Mouse (Mus musculus): ENCODE results near the gene Klrb1b. TPM values are rescaled to one million over a fixed set of nuclear protein-coding genes. Genes with fewer than 3 reads are reported as not detected.

Klrb1b gene
- polyA plus RNA-seq, 1 experiment from 2014 or later, result 0.35 TPM

DNA sequence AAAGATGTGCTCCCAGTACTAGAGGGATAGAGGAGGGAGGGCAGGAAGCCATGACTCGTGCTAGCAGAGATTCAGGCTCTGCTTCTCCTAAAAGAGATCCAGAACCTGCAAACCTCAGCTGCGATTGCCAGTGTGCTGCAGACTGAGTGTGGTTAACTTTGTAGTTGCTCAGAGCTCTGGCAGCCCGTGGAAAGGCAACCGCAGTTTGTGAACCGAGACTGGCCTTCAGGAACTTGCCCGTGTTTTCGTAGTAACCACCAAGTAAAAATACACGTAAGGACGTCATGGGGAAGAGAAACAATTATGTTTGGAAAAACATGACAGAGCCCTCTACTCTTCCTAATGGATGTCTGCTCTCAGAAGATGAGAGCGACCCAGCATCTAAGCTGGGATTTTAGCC is 6.9 kb upstream of the Klrb1b start:
- Histone ChIP-seq H3K4me3 (ENCODE audit: low read depth, low read length) (no peak overlapping the region), H3K27me3 (replicated peaks; ENCODE audit: insufficient read depth, low read length) (no peaks in the 10 kb centered on the region), H3K9me3 (ENCODE audit: low read length) (no peaks in the 10 kb centered on the region), H3K27ac (ENCODE audit: low read length) (no peak overlapping the region), H3K9ac (replicated peaks; ENCODE audit: low read depth) (no peak overlapping the region), H3K4me2 (replicated peaks; ENCODE audit: low read depth, low read length) (no peak overlapping the region), H3K4me1 (ENCODE audit: insufficient read depth, low read depth, low read length) (no peaks in the 10 kb centered on the region; the same call in 1 of the 2 replicates), H3K36me3 (ENCODE audit: insufficient read depth, low read length) (no peaks in the 10 kb centered on the region)
- no peak for DNase-seq (ENCODE audit: low spot score)
- 76% methylated on average over 10 of the region's 10 CpGs for WGBS
- ATAC-seq, result no peak
- no peak for TF ChIP-seq EP300 (IDR thresholded peaks at IDR 0.05)
- TF ChIP-seq CTCF (IDR thresholded peaks at IDR 0.05), result no peak

DNA sequence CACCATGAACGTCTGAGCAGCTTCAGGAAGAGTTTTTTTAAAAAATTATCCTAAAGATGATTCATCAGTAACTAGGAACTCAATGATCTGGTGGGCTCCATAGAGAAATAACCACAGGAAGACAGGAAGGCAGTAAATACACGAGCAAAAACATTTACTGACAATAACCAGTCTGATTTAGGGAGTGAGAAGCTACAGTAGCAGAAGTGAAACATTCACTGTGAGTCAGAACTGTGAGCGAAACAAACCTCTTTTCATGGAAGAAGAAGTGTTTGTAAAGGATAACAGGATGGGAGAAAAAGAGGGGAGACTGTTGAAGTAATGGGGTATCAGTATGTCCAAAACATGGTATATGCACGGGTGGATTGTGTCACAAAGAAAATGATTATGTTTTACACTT is 3.7 kb upstream of the Klrb1b start:
- 51% methylated on average over 4 of the region's 4 CpGs for WGBS
- DNase-seq (ENCODE audit: low spot score) (no peak), ATAC-seq (no peak)
- Histone ChIP-seq H3K9me3 (ENCODE audit: low read length) (no peaks in the 10 kb centered on the region), H3K9ac (replicated peaks; ENCODE audit: low read depth) (no peak overlapping the region), H3K4me2 (replicated peaks; ENCODE audit: low read depth, low read length) (no peak overlapping the region), H3K4me3 (ENCODE audit: low read depth, low read length) (no peak overlapping the region), H3K36me3 (ENCODE audit: insufficient read depth, low read length) (no peaks in the 10 kb centered on the region), H3K27me3 (replicated peaks; ENCODE audit: insufficient read depth, low read length) (no peaks in the 10 kb centered on the region), H3K4me1 (ENCODE audit: insufficient read depth, low read depth, low read length) (no peaks in the 10 kb centered on the region), H3K27ac (ENCODE audit: low read length) (no peak overlapping the region)
- no peak for TF ChIP-seq EP300 (IDR thresholded peaks at IDR 0.05)
- TF ChIP-seq CTCF (IDR thresholded peaks at IDR 0.05), result no peak

GRCm38 (mm10) chr6:128826781-128827180 is 650 bp upstream of the Klrb1b start:
- TF ChIP-seq CTCF (IDR thresholded peaks at IDR 0.05) (no peak), EP300 (IDR thresholded peaks at IDR 0.05) (no peak)
- 84% methylated on average over 3 of the region's 3 CpGs for WGBS
- no peaks in the 10 kb centered on the region for H3K9me3 ChIP-seq (ENCODE audit: low read length)
- H3K27me3 ChIP-seq (replicated peaks; ENCODE audit: insufficient read depth, low read length), result no peaks in the 10 kb centered on the region
- H3K4me3 ChIP-seq (ENCODE audit: low read depth, low read length), result no peak overlapping the region
- H3K4me2 ChIP-seq (replicated peaks; ENCODE audit: low read depth, low read length), result no peak overlapping the region
- H3K9ac ChIP-seq (replicated peaks; ENCODE audit: low read depth), result no peak overlapping the region
- no peak overlapping the region for H3K27ac ChIP-seq (ENCODE audit: low read length)
- H3K36me3 ChIP-seq (ENCODE audit: insufficient read depth, low read length), result no peaks in the 10 kb centered on the region
- ATAC-seq (no peak), DNase-seq (ENCODE audit: low spot score) (no peak)
- H3K4me1 ChIP-seq (ENCODE audit: insufficient read depth, low read depth, low read length), result no peaks in the 10 kb centered on the region

- no peaks in the 10 kb centered on the region for H3K4me1 ChIP-seq (ENCODE audit: insufficient read depth, low read depth, low read length)
- H3K9me3 ChIP-seq (ENCODE audit: low read length), result no peaks in the 10 kb centered on the region
- H3K4me2 ChIP-seq (replicated peaks; ENCODE audit: low read depth, low read length), result no peak overlapping the region
- H3K27ac ChIP-seq (ENCODE audit: low read length), result no peak overlapping the region
- ATAC-seq, result no peak
- H3K36me3 ChIP-seq (ENCODE audit: insufficient read depth, low read length), result no peaks in the 10 kb centered on the region
- H3K9ac ChIP-seq (replicated peaks; ENCODE audit: low read depth), result no peak overlapping the region
- no peaks in the 10 kb centered on the region for H3K27me3 ChIP-seq (replicated peaks; ENCODE audit: insufficient read depth, low read length)
- no peak overlapping the region for H3K4me3 ChIP-seq (ENCODE audit: low read depth, low read length)
- DNase-seq (ENCODE audit: low spot score), result no peak
- no peak for TF ChIP-seq EP300 (IDR thresholded peaks at IDR 0.05)
- no peak for TF ChIP-seq CTCF (IDR thresholded peaks at IDR 0.05)
- 69% methylated on average over 4 of the region's 4 CpGs for WGBS
Measured at GRCm38 (mm10) chr6:128818083-128818802, 7.9 kb downstream of the Klrb1b start.

DNA sequence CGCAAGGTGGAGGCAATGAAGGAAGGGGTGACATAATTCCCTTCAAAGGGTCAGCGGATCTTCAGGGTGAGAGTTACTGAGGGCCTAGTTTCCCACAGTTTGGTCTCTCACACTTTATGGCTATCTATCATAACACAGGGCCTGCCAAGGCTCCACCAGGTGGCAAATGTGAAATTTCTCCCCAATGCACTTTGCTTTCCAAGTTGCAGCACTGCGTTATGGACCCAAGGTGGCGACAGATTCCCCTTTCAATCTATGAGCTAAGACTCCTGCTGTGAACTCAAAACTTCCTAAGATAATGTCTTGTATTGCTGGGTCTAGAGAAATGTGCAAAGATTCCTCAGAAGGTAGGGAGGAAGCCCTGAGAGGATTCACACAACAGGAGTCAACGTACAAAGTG is 17.6 kb downstream of the Klrb1b start:
- Histone ChIP-seq H3K9me3 (ENCODE audit: low read length) (no peaks in the 10 kb centered on the region), H3K27me3 (replicated peaks; ENCODE audit: insufficient read depth, low read length) (no peaks in the 10 kb centered on the region), H3K9ac (replicated peaks; ENCODE audit: low read depth) (no peak overlapping the region), H3K4me1 (ENCODE audit: insufficient read depth, low read depth, low read length) (no peaks in the 10 kb centered on the region), H3K36me3 (ENCODE audit: insufficient read depth, low read length) (no peaks in the 10 kb centered on the region), H3K4me3 (ENCODE audit: low read depth, low read length) (no peak overlapping the region), H3K4me2 (replicated peaks; ENCODE audit: low read depth, low read length) (no peak overlapping the region), H3K27ac (ENCODE audit: low read length) (no peak overlapping the region)
- WGBS, result 82% methylated on average over 5 of the region's 5 CpGs
- peak; percentile 69 for DNase-seq (ENCODE audit: low spot score)
- peak; percentile 74 for TF ChIP-seq CTCF (IDR thresholded peaks at IDR 0.05)
- no peak for TF ChIP-seq EP300 (IDR thresholded peaks at IDR 0.05)
- ATAC-seq, result 0 out of 2 replicates have a peak, but pooled peaks have one; percentile 25

- no peak for DNase-seq (ENCODE audit: low spot score)
- ATAC-seq, result no peak
Measured at GRCm38 (mm10) chr6:128807021-128807420, 19.1 kb downstream of the Klrb1b start.

More at GRCm38 (mm10) chr6:128807021-128807420, 19.1 kb downstream of the Klrb1b start:
- WGBS, result 67% methylated on average over 3 of the region's 3 CpGs
- Histone ChIP-seq H3K27me3 (replicated peaks; ENCODE audit: insufficient read depth, low read length) (no peaks in the 10 kb centered on the region), H3K9me3 (ENCODE audit: low read length) (no peaks in the 10 kb centered on the region), H3K4me2 (replicated peaks; ENCODE audit: low read depth, low read length) (no peak overlapping the region), H3K36me3 (ENCODE audit: insufficient read depth, low read length) (no peaks in the 10 kb centered on the region), H3K9ac (replicated peaks; ENCODE audit: low read depth) (no peak overlapping the region), H3K27ac (ENCODE audit: low read length) (no peak overlapping the region), H3K4me3 (ENCODE audit: low read depth, low read length) (no peak overlapping the region), H3K4me1 (ENCODE audit: insufficient read depth, low read depth, low read length) (no peaks in the 10 kb centered on the region)
- TF ChIP-seq CTCF (IDR thresholded peaks at IDR 0.05), result peak; percentile 45
- TF ChIP-seq EP300 (IDR thresholded peaks at IDR 0.05), result no peak
